Mouse (Mus musculus) heart, postnatal 0 days (tissue): ENCODE results near the gene Rab1b. TPM values are rescaled to one million over a fixed set of nuclear protein-coding genes. Genes with fewer than 3 reads are reported as not detected.

Experiments used
- ATAC-seq: fragments of 200-750 bp; cut with Nextera tagmentation; 2 replicates; pipeline ENCODE4 v1.8.0; 2017; ENCODE audit warnings: low read depth, moderate number of reproducible peaks, moderate library complexity; ENCODE audit not compliant: insufficient read depth
- DNase-seq: peaks from one replicate; pipeline ENCODE4 v3.0.0-alpha.2; 2016; ENCODE audit warnings: low spot score
- H3K27ac ChIP-seq: fragments of 300-500 bp; sonication (generic); 2 replicates; pipeline ENCODE4 v1.5.1; 2014; ENCODE audit warnings: low read depth, mild to moderate bottlenecking
- H3K27me3 ChIP-seq: fragments of 300-500 bp; sonication (generic); 2 replicates; pipeline ENCODE4 v1.6.1; 2014; ENCODE audit warnings: low read length, mixed read lengths; ENCODE audit not compliant: control insufficient read depth, insufficient read depth
- H3K36me3 ChIP-seq: fragments of 300-500 bp; sonication (generic); replicated peaks from 2 replicates; pipeline ENCODE4 v1.6.1; 2014; ENCODE audit warnings: low read length, mixed read lengths; ENCODE audit not compliant: control insufficient read depth, insufficient read depth
- H3K4me1 ChIP-seq: fragments of 300-500 bp; sonication (generic); 2 replicates; pipeline ENCODE4 v1.6.1; 2014; ENCODE audit warnings: antibody characterized with exemption; ENCODE audit not compliant: control insufficient read depth, insufficient read depth
- H3K4me2 ChIP-seq: fragments of 300-500 bp; sonication (generic); 2 replicates; pipeline ENCODE4 v1.6.1; 2014; ENCODE audit warnings: low read depth, mild to moderate bottlenecking, low read length, moderate library complexity
- H3K4me3 ChIP-seq: fragments of 300-500 bp; sonication (generic); 2 replicates; pipeline ENCODE4 v1.5.1; 2014; ENCODE audit warnings: low read depth, low read length
- H3K9ac ChIP-seq: fragments of 300-500 bp; sonication (generic); replicated peaks from 2 replicates; pipeline ENCODE4 v1.6.1; 2014; ENCODE audit warnings: low read depth, low read length, mixed read lengths
- H3K9me3 ChIP-seq: fragments of 300-500 bp; sonication (generic); replicated peaks from 2 replicates; pipeline ENCODE4 v1.6.1; 2016; ENCODE audit warnings: low read length; ENCODE audit not compliant: control insufficient read depth
- CTCF ChIP-seq: IDR thresholded peaks from 2 replicates; pipeline ENCODE4 v1.5.1; 2016; ENCODE audit warnings: antibody characterized with exemption, control low read depth, low read depth
- EP300 ChIP-seq: IDR thresholded peaks from 2 replicates; pipeline ENCODE4 v1.6.1; 2016; ENCODE audit warnings: antibody characterized with exemption, low read depth
- WGBS: fragments of 180-500 bp; shearing (Covaris S2); extraction: QIAGEN DNeasy Blood & Tissue Kit; methylation state at CpG from one replicate; pipeline ENCODE4 v1.1.7; 2014; 5-methylcytosine and 5-hydroxymethylcytosine counted together
- polyA plus RNA-seq: library from polyadenylated mRNA; unstranded; fragments of >200 nt; fragmentation: Nextera tagmentation; extraction: Ambion mirVana; gene quantifications from 2 replicates; pipeline ENCODE4 v1.2.1, GENCODE M21; 2015
- total RNA-seq: library from RNA; depleted of rRNA; stranded (reverse); fragments of >200 nt; gene quantifications from 2 replicates; pipeline ENCODE4 v1.2.3, GENCODE M21; 2014; ENCODE audit warnings: low replicate concordance

The Rab1b gene
- total and polyA plus RNA-seq, 2 experiments from 2014 or later = 230 to 424 TPM

DNA sequence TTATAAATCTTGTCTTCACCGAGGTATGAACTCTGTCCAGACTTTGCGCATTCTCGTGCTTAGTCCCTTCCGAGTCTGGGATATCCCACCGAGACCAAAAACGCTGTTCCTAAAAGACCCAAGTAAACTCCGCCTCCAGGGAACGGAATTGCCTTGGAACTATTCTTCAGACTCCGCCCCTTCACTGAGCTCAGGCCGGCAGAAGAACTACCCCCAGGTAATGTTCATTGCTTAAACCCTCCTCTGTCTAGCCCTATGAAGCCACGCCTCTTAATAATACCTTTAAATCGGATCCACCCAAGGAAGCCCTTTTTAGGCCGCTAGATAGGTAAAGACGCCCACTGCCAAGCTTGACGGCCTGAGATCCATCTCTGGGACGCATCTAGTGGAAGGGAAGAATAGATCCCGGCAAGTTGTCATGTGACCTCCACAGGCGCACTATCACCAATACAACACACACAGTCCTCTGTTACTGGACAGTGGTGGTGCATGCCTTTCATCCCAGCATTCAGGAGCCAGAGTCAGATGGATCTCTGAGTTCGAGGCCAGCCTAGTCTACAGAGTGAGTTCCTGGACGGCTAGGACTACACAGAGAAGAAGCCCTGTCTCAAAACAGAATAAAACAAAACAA is 34.4 kb downstream of the Rab1b start:
- H3K4me3 ChIP-seq = peak overlapping the region; percentile 50
- H3K4me1 ChIP-seq = peaks cover 13% of the 10 kb centered on the region
- peaks cover 33% of the 10 kb centered on the region for H3K27me3 ChIP-seq
- 0 out of 2 replicates have a peak, but pooled peaks have one; percentile 12 for ATAC-seq
- peak overlapping the region; percentile 41; the same call in 1 of the 2 replicates for H3K27ac ChIP-seq
- no peaks in the 10 kb centered on the region for H3K36me3 ChIP-seq
- no peak for DNase-seq
- WGBS = 5% methylated on average over 20 of the region's 20 CpGs
- H3K9ac ChIP-seq = peak overlapping the region; percentile 17; the same call in 1 of the 2 replicates
- peak overlapping the region; percentile 78 for H3K4me2 ChIP-seq
- no peaks in the 10 kb centered on the region for H3K9me3 ChIP-seq
- TF ChIP-seq EP300 (no peak), CTCF (no peak)

DNA sequence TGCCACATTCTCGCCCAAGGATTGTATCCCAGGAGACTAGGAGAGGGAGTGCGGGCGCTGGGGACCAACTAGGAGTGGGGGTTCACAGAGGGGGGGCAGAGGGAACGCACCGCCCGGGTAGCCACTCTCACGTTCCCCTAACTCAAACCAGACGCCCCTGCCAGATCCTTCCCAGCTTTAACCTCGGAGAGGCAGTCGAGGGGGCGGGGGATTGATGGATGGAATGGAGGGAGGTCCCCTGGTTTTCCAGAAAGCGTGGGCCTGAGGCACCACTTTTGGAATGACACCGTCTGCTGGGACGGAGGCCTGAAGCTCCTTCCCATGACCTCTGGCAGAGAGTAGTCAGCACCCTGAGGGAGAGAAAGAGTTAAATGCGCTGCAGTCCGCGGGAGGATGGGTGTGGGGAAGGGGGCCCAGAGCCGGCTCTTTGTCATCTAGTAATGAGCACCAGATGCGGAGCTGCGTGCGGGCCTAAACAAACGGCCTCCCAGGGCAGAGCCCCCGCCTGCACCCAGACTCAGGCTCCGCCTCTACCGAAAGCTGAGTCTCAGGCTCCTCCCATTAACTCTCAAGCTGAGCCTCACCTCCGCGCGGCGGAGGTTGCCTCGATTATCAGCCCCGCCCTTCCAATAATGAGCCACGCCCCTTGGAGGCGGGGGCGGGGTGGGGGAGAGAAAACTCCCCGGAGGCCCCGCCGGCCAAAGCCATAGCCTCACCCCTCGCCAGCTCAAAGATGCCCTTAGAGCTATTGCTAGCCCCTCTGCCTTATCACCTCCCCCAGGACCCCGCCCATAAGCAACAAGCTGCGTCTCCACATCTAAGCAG is 35.1 kb downstream of the Rab1b start:
- Histone ChIP-seq H3K4me2 (peak overlapping the region; percentile 78), H3K36me3 (no peaks in the 10 kb centered on the region), H3K27me3 (peaks cover 37% of the 10 kb centered on the region), H3K4me1 (peaks cover 20% of the 10 kb centered on the region), H3K9ac (peak overlapping the region; percentile 17; the same call in 1 of the 2 replicates), H3K4me3 (peak overlapping the region; percentile 50), H3K9me3 (no peaks in the 10 kb centered on the region), H3K27ac (peak overlapping the region; percentile 41; the same call in 1 of the 2 replicates)
- ATAC-seq (peak; percentile 69), DNase-seq (peak; percentile 57)
- no peak for TF ChIP-seq CTCF
- TF ChIP-seq EP300 = no peak
- 2% methylated on average over 40 of the region's 40 CpGs for WGBS

DNA sequence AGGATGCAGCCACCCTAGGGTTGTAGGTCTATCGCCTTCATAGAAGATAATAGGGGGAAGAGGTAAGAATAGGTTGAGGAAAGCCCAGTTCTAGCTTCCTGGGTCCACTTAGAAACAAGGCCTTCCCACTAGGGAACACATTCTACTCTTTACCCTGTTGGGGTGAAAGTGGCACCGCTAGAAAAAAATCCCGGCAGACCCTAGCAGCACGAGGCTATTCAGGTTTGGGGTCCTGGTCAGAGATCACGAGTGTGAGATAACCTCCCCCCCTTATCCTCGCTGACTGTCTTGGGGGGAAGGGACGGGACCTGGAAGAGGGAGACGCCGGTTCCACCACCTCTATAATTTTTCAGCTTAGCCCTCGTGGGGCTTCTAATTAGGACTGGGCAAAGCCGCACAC is 35.8 kb downstream of the Rab1b start:
- no peak for ATAC-seq
- H3K4me1 ChIP-seq = peaks cover 21% of the 10 kb centered on the region

DNA sequence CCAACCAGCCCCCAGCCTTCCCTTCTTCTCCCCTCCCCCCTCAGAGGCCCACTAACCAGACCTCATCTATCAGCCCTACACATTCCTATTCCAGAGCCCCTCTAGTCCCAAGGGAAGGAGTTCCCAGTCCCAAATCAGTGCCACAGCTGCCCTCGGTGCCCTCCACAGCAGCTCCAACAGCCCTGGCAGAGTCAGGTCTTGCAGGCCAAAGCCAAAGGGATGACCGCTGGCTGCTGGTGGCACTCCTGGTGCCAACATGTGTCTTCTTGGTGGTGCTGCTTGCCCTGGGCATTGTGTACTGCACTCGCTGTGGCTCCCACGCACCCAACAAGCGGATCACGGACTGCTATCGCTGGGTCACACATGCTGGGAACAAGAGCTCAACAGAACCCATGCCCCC is 36.9 kb downstream of the Rab1b start:
- no peak for TF ChIP-seq EP300
- TF ChIP-seq CTCF = no peak
- 84% methylated on average over 7 of the region's 7 CpGs for WGBS
- Histone ChIP-seq H3K9me3 (no peaks in the 10 kb centered on the region), H3K4me2 (peak overlapping the region; percentile 78), H3K9ac (no peak overlapping the region), H3K27me3 (peaks cover 38% of the 10 kb centered on the region), H3K27ac (no peak overlapping the region), H3K4me3 (no peak overlapping the region), H3K36me3 (no peaks in the 10 kb centered on the region), H3K4me1 (peaks cover 21% of the 10 kb centered on the region)
- no peak for DNase-seq
- no peak for ATAC-seq

More for the DNA sequence above, 35.8 kb downstream of the Rab1b start:
- no peak for DNase-seq
- Histone ChIP-seq H3K9ac (0 out of 2 replicates have a peak overlapping the region, but pooled peaks have one; percentile 17), H3K36me3 (no peaks in the 10 kb centered on the region), H3K4me3 (peak overlapping the region; percentile 50), H3K9me3 (no peaks in the 10 kb centered on the region), H3K4me2 (peak overlapping the region; percentile 78), H3K27ac (no peak overlapping the region), H3K27me3 (peaks cover 38% of the 10 kb centered on the region)
- WGBS = 35% methylated on average over 11 of the region's 11 CpGs
- TF ChIP-seq CTCF (no peak), EP300 (no peak)

DNA sequence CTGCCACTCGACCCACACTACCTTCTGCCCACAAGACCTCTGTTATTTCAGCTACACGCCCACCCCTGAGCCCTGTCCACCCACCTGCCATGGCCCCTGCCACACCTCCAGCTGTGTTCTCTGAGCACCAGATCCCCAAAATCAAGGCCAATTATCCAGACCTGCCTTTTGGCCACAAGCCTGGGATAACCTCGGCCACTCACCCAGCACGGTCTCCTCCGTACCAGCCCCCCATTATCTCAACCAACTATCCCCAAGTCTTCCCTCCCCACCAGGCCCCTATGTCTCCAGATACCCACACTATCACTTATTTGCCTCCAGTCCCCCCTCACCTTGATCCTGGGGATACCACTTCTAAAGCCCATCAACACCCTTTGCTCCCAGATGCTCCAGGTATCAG is 37.4 kb downstream of the Rab1b start:
- Histone ChIP-seq H3K27me3 (peaks cover 38% of the 10 kb centered on the region), H3K9me3 (no peaks in the 10 kb centered on the region), H3K4me2 (peak overlapping the region; percentile 89), H3K4me3 (0 out of 2 replicates have a peak overlapping the region, but pooled peaks have one; percentile 53), H3K9ac (no peak overlapping the region), H3K4me1 (peaks cover 21% of the 10 kb centered on the region), H3K36me3 (no peaks in the 10 kb centered on the region), H3K27ac (no peak overlapping the region)
- 85% methylated on average over 5 of the region's 5 CpGs for whole genome bisulfite sequencing
- ATAC-seq (no peak), DNase-seq (no peak)
- no peak for TF ChIP-seq CTCF
